Mouse (Mus musculus) cerebellum, adult (tissue): ENCODE data around the gene Uggt1.

Source experiments
- ATAC-seq: cut with Nextera tagmentation; 2 replicates; pipeline ENCODE4 v1.9.2; 2017; ENCODE audit warnings: mild to moderate bottlenecking, moderate library complexity, mixed read lengths; ENCODE audit not compliant: insufficient number of reproducible peaks, low FRiP score, low TSS enrichment

Gene Uggt1

GRCm38 (mm10) chr1:36201739-36202138 is 42.8 kb downstream of the Uggt1 start:
- ATAC-seq: no peak

- no peak for ATAC-seq
Measured at GRCm38 (mm10) chr1:36194482-36194881, 50.0 kb downstream of the Uggt1 start.

DNA sequence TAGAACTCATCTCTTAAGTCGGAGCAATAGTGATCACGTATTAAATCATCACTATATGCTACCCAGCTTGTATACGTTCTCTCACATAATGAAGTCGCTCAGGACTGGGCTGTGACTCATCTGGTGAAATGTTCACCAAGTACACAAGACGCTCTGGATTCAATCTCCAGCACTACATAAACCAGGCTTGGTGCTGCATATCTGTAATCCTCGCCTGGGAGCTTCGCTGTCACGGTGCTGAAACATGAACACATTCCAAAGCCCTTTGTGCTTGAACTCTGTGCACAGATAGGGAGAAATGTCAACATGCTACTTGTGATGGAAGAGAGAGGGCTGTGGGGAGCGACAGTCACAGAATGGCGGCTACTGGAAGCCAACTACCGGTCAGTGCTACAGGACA is 52.6 kb downstream of the Uggt1 start:
- no peak for ATAC-seq

- ATAC-seq: no peak
Measured at GRCm38 (mm10) chr1:36180038-36180437, 64.5 kb downstream of the Uggt1 start.

GRCm38 (mm10) chr1:36173461-36173860 is 71.1 kb downstream of the Uggt1 start:
- ATAC-seq: no peak

DNA sequence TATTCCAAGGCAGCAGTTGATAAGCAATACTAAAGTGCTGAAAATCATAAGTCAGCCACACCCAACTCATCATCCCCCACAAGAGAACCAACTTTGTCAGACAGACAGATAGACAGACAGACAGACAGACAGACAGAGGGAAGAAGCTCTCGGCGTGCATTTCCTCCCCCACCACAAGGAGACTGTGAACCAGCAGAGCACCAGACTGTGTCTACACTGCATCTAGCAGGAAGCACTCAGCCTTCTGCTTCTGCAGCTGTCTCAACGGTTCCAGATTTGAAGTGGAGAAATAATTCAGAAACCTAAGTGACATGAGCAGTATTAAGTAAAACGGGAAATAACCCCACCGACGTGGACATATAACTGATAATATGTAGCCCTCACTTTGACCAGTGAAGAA is 71.6 kb downstream of the Uggt1 start:
- ATAC-seq: no peak

GRCm38 (mm10) chr1:36162687-36163086 is 81.8 kb downstream of the Uggt1 start:
- no peak for ATAC-seq

- ATAC-seq: no peak
Measured at GRCm38 (mm10) chr1:36161208-36161607, 83.3 kb downstream of the Uggt1 start.

GRCm38 (mm10) chr1:36160246-36160645 is 84.3 kb downstream of the Uggt1 start:
- 0 out of 2 replicates have a peak, but pooled peaks have one; percentile 31 for ATAC-seq

DNA sequence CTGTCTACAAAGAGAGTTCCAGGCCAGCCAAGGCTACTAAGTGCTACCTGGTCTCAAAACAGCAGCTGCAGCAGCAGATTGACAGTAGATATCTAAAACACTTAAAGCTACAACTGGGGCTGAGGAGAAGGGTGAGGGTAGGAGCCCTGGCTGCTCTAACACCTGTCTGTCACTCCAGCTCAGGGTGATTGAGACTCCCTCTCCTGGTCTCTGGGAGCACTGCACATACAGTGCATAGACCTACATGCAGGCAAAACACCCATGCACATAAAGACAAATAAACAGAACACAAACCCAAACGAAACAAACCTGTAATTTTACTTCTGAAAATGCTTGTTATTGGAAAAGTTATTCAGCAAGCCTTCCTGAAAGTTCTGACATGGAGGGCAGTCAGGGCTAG is 95.1 kb downstream of the Uggt1 start:
- no peak; the same call in 1 of the 2 replicates for ATAC-seq

DNA sequence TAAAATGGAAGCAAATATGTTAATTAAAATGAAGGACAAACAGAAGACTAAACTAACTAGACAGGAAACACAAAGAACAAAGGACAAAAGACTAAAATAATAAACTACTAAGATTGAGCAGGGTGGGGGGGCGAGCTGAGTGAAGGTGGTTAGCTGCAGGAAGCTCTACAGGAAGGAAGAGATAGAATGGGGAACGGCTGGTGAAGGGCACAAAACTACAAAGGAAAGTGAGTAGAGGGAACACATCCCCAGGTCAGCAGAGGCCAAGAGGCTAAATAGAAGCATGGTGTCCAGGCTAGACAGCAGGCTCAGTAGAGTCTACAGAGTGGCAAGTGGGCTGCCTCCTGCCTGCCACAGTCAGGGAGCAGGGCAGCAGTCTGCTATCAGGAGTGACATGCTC is 95.7 kb downstream of the Uggt1 start:
- ATAC-seq: no peak

GRCm38 (mm10) chr1:36145050-36145449 is 99.5 kb downstream of the Uggt1 start:
- no peak for ATAC-seq

DNA sequence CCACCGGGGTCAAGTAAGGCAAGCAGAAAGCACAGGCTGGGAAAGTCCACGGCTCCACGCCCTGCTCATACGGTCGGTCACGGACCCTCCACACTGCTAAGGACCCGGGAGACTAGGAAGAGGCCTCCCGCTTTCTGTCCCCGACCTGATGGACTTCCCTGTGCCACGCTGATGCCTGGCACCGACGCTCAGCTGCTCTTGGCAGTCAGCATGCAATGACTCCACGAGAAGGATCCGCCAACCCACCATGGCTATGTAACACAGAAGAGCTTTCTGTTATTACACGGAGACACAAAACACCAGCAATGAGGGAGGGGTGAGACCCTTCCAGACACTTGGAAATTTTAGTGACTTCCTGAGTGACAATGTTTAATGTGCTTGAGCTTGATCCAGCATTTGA is 104.2 kb downstream of the Uggt1 start:
- ATAC-seq: no peak

DNA sequence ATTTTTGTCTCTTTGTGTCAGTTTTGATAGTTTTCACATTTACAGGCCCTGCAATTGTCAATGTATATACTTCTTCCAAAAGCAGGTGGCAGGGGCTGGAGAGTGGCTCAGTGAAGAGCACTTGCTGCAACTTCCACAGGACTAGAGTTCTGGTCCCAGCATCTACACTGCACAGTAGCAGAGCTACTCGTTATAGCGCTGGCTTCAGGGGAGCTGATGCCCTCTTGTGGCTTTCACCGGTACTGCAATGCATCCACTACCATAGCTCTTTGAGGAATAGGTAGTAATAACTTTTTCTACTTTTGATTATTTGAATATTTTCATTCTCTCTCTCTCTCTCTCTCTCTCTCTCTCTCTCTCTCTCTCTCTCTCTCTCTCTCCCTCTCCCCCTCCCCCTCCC is 109.9 kb downstream of the Uggt1 start:
- ATAC-seq: no peak

- ATAC-seq: no peak
Measured at GRCm38 (mm10) chr1:36133647-36134046, 110.9 kb downstream of the Uggt1 start.

- no peak for ATAC-seq
Measured at GRCm38 (mm10) chr1:36133041-36133440, 111.5 kb downstream of the Uggt1 start.

DNA sequence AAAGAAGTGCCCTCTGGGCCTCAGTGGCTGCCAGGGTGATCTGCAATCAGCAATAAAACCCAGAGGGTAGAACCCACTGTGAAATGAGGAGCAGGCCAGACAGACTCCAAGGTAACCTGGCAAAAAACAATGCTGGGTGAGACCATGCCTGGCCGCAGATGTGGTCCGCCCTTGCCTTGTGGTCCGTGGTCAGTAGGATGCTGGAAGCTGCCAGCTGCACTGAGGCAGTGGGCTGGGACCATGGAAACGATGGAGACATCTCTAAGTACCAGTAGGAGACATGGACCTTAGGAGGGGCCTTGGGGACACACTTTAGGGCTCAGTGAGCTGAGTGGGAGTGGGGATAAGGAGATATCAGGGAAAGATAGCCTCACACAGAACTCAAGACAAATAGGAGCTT is 112.3 kb downstream of the Uggt1 start:
- ATAC-seq: no peak

GRCm38 (mm10) chr1:36131766-36132165 is 112.8 kb downstream of the Uggt1 start:
- ATAC-seq: no peak

DNA sequence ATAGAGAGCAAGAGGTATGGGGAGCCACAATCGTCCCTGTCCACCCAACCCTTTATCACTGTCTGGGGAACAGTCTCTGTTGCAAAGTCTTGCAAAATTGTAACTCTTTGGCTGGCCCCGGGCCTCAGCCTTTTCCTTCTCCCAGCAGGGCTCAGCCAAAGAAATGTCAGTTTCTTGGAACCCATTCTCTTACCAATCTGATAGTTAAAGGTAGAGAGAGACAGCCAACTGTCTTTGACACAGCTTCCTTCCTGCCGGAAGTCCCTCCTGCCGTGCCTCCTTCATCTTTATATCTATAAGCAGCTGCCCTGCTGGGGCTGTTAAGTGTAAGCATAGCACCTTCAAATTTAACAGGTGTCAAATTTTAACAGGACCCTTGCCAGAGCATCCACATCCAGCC is 113.4 kb downstream of the Uggt1 start:
- ATAC-seq: no peak

DNA sequence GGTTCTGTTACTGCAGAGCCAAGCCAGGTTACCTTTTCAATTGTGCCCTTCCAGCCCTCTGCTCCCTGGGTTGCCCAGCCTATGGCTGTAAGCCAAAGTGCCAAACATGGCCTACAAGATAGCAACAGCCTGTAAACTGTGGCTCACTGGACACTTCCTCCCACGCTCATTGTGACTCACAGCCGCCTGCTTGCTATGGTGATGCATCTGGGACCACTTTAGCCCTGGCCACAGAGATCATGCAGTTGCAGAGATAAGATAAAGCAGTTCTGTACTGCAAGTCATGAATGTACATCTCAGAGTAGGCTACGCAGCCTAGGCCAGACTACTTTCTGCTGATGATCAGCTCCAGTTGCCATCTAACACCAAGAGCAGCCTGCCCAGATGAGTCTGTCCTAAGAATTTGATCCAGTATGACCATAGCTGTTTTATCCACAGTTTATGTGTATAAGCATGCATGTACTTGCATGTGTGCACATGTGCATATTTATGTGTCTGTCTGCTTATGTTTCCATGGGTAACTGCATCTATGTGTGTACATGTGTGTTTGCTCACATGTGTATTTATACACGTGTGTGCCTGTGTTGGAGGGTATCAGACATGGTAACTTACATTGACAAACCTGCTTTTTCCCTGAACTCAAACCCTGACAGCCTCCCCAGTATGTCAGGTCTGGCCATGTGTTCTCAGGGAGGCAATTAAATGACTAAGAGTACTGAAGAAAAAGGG is 114.0 kb downstream of the Uggt1 start:
- ATAC-seq: no peak

- ATAC-seq: no peak
Measured at GRCm38 (mm10) chr1:36129881-36130280, 114.6 kb downstream of the Uggt1 start.

GRCm38 (mm10) chr1:36129126-36129525 is 115.4 kb downstream of the Uggt1 start:
- ATAC-seq: no peak

DNA sequence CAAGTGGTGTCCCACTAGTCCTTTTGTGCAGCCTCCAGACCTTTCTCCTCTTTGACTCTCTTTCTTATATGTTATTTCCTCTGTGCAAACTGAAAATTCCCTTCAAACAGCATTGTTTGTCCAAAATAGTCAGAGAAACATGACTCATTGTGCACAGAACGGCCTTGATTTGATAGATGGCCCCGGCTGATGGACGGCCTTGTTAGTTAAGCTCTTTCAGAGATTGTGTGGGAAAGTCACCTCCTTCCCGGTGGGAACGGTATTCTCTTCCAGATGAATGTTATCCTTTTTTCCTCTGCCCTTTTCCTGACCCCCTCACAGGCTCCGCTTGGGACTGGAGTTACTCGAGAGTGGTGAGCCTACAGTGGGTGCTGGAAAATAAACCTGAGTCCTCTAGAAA is 119.4 kb downstream of the Uggt1 start:
- ATAC-seq: no peak
